Mouse (Mus musculus) midbrain, embryonic 11.5 days (tissue): Measurements from ENCODE around the gene Tnfrsf8. TPM values are rescaled to one million over a fixed set of nuclear protein-coding genes. Genes with fewer than 3 reads are reported as not detected.

Source experiments
- ATAC-seq: fragments of 200-750 bp; cut with Nextera tagmentation; 2 replicates; pipeline ENCODE4 v1.8.0; 2017; ENCODE audit warnings: moderate TSS enrichment, moderate library complexity; ENCODE audit not compliant: low FRiP score
- DNase-seq: peaks from one replicate; pipeline ENCODE4 v3.0.0; 2015; ENCODE audit warnings: low spot score; ENCODE audit errors: missing footprints
- H3K27ac ChIP-seq: fragments of 300-500 bp; sonication (generic); 2 replicates; pipeline ENCODE4 v1.5.1; 2014; ENCODE audit warnings: low read depth, low read length
- H3K27me3 ChIP-seq: fragments of 300-500 bp; sonication (generic); 2 replicates; pipeline ENCODE4 v1.6.1; 2014; ENCODE audit warnings: mild to moderate bottlenecking, low read length, moderate library complexity, mixed read lengths; ENCODE audit not compliant: control insufficient read depth, insufficient read depth
- H3K36me3 ChIP-seq: fragments of 300-500 bp; sonication (generic); 2 replicates; pipeline ENCODE4 v1.6.1; 2014; ENCODE audit warnings: mild to moderate bottlenecking, low read length, moderate library complexity, mixed read lengths; ENCODE audit not compliant: control insufficient read depth, insufficient read depth
- H3K4me1 ChIP-seq: fragments of 300-500 bp; sonication (generic); 2 replicates; pipeline ENCODE4 v1.6.1; 2014; ENCODE audit warnings: low read length; ENCODE audit not compliant: control insufficient read depth, insufficient read depth
- H3K4me2 ChIP-seq: fragments of 300-500 bp; sonication (generic); 2 replicates; pipeline ENCODE4 v1.6.1; 2014; ENCODE audit warnings: mild to moderate bottlenecking, moderate library complexity
- H3K4me3 ChIP-seq: fragments of 300-500 bp; sonication (generic); 2 replicates; pipeline ENCODE4 v1.5.1; 2014; ENCODE audit warnings: low read depth, low read length
- H3K9ac ChIP-seq: fragments of 300-500 bp; sonication (generic); 2 replicates; pipeline ENCODE4 v1.6.1; 2014; ENCODE audit warnings: low read length
- H3K9me3 ChIP-seq: fragments of 300-500 bp; sonication (generic); 2 replicates; pipeline ENCODE4 v1.6.1; 2016; ENCODE audit warnings: low read length; ENCODE audit not compliant: control insufficient read depth
- WGBS: fragments of 180-500 bp; shearing (Covaris S2); extraction: QIAGEN DNeasy Blood & Tissue Kit; methylation state at CpG from one replicate; pipeline ENCODE4 v1.1.7; 2014; 5-methylcytosine and 5-hydroxymethylcytosine counted together
- polyA plus RNA-seq: library from polyadenylated mRNA; unstranded; fragments of >200 nt; fragmentation: Nextera tagmentation; extraction: Ambion mirVana; gene quantifications from 2 replicates; pipeline ENCODE4 v1.2.1, GENCODE M21; 2014

The Tnfrsf8 gene
- polyA plus RNA-seq, 1 experiment from 2014 or later = 0.04 TPM

DNA sequence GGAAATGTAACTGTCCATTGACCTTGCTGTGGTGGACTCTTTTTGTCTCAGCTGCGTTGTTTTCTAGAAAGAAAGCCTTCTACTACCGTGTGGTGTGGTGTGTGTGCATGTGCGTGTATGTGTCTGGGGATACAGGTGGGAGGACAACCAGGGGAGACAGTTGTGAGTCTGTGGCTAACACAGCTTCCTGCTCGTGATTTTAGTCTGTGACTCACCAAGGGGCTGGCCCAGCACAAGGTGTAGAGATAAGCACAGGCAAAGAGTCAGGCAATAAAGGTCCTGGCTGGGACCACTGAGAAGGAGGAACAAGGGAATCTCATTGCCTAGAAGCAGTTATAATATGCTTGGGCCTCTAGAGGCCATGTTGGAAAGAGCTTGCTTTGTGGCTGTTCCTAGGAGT, 65.0 kb downstream of the Tnfrsf8 start:
- H3K9ac ChIP-seq = no peak overlapping the region
- no peak overlapping the region for H3K27ac ChIP-seq
- DNase-seq = no peak
- H3K4me3 ChIP-seq = no peak overlapping the region
- H3K9me3 ChIP-seq = no peaks in the 10 kb centered on the region
- H3K36me3 ChIP-seq = no peaks in the 10 kb centered on the region
- 78% methylated on average over 4 of the region's 4 CpGs for WGBS
- no peak for ATAC-seq
- H3K27me3 ChIP-seq = peaks cover 15% of the 10 kb centered on the region
- peaks cover 7% of the 10 kb centered on the region; the same call in 1 of the 2 replicates for H3K4me1 ChIP-seq
- no peak overlapping the region for H3K4me2 ChIP-seq

DNA sequence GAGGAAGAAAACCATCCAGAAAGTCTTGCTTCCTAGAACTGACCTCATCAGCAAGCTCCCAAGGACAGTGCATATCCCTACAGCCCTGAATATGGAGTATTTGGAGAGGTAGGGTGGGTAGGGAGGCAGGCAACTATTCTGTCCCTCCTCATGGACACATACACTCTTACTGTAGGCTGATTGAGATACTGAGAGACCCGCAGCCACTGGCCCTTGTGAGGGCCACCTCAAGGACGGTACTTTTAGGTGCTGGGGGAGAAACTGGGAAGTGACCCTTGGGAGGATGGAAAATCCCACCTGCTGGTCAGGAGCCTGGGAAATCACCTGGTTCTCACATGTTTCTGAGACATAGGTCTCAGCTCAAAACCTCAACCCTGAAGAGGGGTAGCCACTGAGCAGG, 67.4 kb downstream of the Tnfrsf8 start:
- Histone ChIP-seq H3K9ac (no peak overlapping the region), H3K4me1 (peaks cover 7% of the 10 kb centered on the region; the same call in 1 of the 2 replicates), H3K36me3 (no peaks in the 10 kb centered on the region), H3K27ac (no peak overlapping the region), H3K4me3 (no peak overlapping the region), H3K9me3 (no peaks in the 10 kb centered on the region), H3K4me2 (no peak overlapping the region), H3K27me3 (peaks cover 15% of the 10 kb centered on the region)
- peak; percentile 69 for DNase-seq
- ATAC-seq = no peak
- WGBS = 76% methylated on average over 2 of the region's 2 CpGs

DNA sequence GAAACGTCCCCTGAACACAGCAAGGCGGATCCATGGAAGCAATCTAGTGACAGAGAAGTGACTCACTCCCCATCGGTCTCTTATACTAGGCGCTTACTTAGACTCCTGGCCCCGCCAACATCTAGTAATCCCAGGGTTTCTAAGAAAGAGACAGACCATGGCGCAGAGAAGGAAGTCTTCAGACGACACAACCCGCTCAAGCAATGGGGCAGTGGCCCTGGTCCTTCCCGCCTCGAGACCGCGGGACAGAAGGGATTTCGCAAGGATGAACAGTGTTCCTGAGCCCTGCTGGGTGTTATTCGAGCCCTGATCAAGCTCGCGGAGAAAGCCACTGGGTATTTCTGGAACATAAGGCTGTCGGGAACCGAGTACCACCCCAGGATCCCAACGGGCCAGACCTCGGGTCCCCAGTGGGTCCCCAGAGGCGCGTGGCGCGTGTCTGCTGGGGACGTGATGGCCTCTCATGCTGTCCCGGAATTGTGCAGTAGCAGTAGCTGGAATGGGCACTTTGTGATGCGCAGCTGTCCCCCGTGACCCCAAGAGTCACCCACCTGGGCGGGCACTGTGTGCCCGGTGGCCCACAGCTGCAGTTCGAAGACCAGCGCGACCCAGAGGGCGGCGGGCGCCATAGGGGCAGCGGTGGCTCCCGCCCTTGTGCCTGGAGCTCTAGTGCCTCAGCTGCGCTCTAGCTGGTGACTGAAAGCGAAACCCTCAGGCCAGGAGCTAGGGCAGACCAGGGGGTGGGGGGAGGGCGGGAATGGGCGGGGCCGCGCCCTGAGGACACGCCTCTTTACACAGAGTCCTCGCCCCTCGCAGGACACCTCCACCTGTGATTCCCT, 68.6 kb downstream of the Tnfrsf8 start, which contains the start of gene Tnfrsf1b:
Tnfrsf1b (minus strand) TSS at position 698 of the 839 bp plus-strand sequence.
- DNase-seq (peak; percentile 88), ATAC-seq (peak; percentile 82)
- Histone ChIP-seq H3K9me3 (no peaks in the 10 kb centered on the region), H3K27me3 (peaks cover 15% of the 10 kb centered on the region), H3K36me3 (no peaks in the 10 kb centered on the region), H3K4me1 (peaks cover 7% of the 10 kb centered on the region; the same call in 1 of the 2 replicates), H3K9ac (peak within 1 kb of the TSS; percentile 49), H3K27ac (no peak within 1 kb of the TSS), H3K4me3 (peak within 1 kb of the TSS; percentile 38), H3K4me2 (peak within 1 kb of the TSS; percentile 75)
- WGBS = under 1% methylated on average over 39 of the region's 47 CpGs

DNA sequence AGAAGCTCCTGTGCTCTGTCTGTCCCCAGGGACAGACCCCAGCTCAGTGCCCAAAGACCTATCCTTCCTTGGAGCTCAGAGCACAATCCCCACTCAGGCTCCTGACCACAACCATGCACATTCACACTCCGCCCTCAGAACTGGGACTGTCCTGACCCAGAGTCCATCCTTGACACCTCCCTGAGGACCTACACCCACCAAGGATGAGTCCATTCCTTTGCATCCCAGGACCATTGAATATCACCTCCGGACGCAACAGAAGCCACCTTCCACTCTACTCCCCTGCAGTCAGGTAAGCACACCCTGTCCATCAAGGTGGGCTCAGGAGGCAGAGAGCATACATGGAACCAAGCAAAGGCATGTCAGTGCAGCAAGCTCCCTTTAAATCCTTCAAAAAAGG, 69.4 kb downstream of the Tnfrsf8 start:
- ATAC-seq (no peak), DNase-seq (peak; percentile 78)
- Histone ChIP-seq H3K9me3 (no peaks in the 10 kb centered on the region), H3K27me3 (peaks cover 15% of the 10 kb centered on the region), H3K4me2 (peak overlapping the region; percentile 75; the same call in 1 of the 2 replicates), H3K27ac (no peak overlapping the region), H3K4me3 (no peak overlapping the region), H3K9ac (no peak overlapping the region), H3K36me3 (no peaks in the 10 kb centered on the region), H3K4me1 (peaks cover 7% of the 10 kb centered on the region; the same call in 1 of the 2 replicates)
- WGBS = 81% methylated on average over 3 of the region's 3 CpGs

DNA sequence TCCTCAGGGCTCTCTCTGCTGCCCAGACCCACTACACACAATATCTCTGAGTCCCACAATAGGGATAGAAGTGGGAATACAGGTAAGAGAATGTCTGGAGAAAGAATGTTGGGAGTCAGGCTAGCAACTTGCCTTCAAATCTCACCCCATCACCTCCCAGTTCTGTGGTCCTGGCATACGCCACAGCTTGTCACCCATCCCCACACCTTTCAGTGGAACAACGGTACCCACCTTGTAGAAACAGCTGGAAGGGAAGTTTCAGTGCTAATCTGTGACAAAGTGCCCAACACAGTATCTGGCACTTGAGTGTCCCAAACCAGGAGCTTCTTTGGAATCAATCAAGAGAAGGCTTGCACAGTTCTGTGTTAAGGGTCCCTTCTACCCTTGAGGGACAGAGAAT, 70.3 kb downstream of the Tnfrsf8 start:
- Histone ChIP-seq H3K4me1 (peaks cover 7% of the 10 kb centered on the region; the same call in 1 of the 2 replicates), H3K9me3 (no peaks in the 10 kb centered on the region), H3K36me3 (no peaks in the 10 kb centered on the region), H3K27me3 (peaks cover 15% of the 10 kb centered on the region), H3K4me2 (no peak overlapping the region), H3K4me3 (no peak overlapping the region), H3K9ac (no peak overlapping the region), H3K27ac (no peak overlapping the region)
- DNase-seq (peak; percentile 77), ATAC-seq (no peak)
- WGBS = 91% methylated on average over 2 of the region's 2 CpGs

DNA sequence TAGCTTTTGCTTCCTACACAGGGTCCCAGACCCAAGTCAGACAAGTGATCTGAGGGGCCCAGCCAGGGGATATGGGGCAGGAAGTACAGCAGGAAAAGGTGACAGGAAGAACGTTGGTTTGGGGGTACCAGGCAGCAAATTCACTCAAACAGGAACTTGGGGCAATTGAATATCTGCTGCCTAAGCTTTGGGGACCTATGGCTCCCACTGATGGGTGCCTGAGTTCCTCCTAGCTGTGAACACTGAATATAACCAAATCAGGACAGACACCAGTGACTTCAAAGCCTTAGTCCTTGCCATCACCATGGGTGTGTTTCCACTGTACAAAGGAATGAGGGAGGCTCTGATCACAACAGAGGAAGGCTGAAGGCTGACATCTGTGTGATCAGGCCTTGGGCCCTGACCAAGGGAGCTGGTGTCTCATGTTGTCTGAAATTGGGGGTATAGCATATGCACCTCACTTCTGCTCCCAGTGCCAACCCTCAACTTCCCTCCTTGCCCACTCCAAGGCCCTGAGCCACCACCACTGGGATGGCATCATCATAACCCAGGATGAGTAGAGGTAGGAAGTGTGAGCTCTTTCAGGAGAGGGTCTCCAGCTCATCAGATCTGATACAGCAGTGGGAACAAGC, 72.1 kb downstream of the Tnfrsf8 start:
- no peak overlapping the region for H3K4me2 ChIP-seq
- no peak overlapping the region for H3K4me3 ChIP-seq
- WGBS = 69% methylated on average over 1 of the region's 1 CpGs
- ATAC-seq = no peak
- H3K27me3 ChIP-seq = peaks cover 15% of the 10 kb centered on the region
- no peaks in the 10 kb centered on the region for H3K36me3 ChIP-seq
- H3K27ac ChIP-seq = no peak overlapping the region
- no peak overlapping the region for H3K9ac ChIP-seq
- peak; percentile 77 for DNase-seq
- H3K4me1 ChIP-seq = peaks cover 7% of the 10 kb centered on the region; the same call in 1 of the 2 replicates
- no peaks in the 10 kb centered on the region for H3K9me3 ChIP-seq

DNA sequence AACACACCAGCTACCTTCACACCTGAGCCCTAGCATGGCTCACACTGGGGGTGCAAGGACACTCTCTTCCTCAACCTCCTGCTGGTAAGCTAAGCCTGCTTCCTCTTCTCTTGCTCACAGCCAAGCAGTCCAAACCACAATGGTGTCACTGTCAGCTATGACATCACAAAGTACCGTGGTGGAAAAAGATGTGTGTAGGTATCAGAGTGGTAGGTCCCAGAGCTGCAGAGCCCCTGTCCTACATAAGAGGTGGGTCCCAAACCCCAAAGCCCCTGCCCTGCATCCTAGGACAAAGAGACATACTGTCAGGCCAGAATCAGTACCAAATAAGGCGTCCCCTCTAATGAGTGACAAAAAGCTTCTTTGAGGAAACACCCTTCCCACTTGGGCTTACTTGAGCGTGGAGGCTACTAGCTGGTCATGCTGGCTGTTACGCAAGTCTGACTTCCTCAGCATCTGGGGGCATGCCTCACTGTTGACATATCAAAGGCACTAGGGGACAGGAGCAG, 74.2 kb downstream of the Tnfrsf8 start:
- Histone ChIP-seq H3K4me2 (no peak overlapping the region), H3K36me3 (no peaks in the 10 kb centered on the region), H3K4me3 (no peak overlapping the region), H3K9ac (no peak overlapping the region), H3K4me1 (no peaks in the 10 kb centered on the region), H3K27me3 (peaks cover 4% of the 10 kb centered on the region; the same call in 1 of the 2 replicates), H3K27ac (no peak overlapping the region), H3K9me3 (no peaks in the 10 kb centered on the region)
- peak; percentile 49 for DNase-seq
- 76% methylated on average over 4 of the region's 4 CpGs for WGBS
- ATAC-seq = no peak

DNA sequence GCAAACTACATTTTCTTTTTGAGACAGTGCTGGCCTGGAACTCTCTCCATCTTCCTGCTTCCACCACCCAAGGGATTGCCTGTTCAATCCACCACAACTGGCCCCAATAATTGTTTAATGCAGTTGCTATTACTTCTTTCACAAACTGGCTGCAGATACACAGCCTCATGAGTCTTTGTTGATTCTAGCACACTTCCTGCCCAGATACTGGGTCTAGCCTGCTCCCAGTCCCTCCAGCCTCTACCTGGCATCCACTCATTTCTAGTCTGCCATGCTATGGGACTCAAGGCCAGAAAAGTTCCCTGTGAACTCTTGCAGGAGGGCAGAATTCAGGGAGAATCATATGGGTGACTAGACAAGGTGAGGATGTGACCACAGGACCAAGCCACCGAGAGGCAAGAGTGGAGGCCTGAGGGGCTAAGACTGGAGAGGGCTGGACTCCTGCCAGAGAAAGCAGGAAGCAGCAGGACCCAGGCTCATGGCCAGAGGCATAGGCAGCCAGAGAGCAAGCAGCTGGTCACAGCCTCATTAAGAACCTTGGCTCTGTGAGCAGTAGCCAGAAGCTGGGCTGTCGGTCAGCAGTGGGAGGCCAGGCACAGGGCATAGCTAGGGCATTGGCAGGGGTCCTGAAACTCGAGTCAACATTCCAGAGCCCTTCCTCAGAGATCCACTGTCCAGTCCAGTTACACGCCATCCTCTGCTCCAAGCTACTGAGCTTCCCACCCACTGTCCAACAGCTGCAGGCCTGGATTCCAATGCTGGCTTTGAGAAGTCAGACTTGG, 75.7 kb downstream of the Tnfrsf8 start:
- peak; percentile 73 for DNase-seq
- no peak overlapping the region for H3K27ac ChIP-seq

More for the DNA sequence above, 75.7 kb downstream of the Tnfrsf8 start:
- H3K9ac ChIP-seq = no peak overlapping the region
- H3K4me2 ChIP-seq = no peak overlapping the region
- 59% methylated on average over 4 of the region's 4 CpGs for WGBS
- no peaks in the 10 kb centered on the region for H3K4me1 ChIP-seq
- no peaks in the 10 kb centered on the region for H3K9me3 ChIP-seq
- no peaks in the 10 kb centered on the region for H3K36me3 ChIP-seq
- no peak for ATAC-seq
- no peak overlapping the region for H3K4me3 ChIP-seq
- no peaks in the 10 kb centered on the region for H3K27me3 ChIP-seq
